Mouse (Mus musculus) duodenum, adult 2 months (tissue): ENCODE measurements around the gene St6galnac3. TPM values are rescaled to one million over a fixed set of nuclear protein-coding genes. Genes with fewer than 3 reads are reported as not detected.

Source experiments
- polyA plus RNA-seq: library from polyadenylated mRNA; depleted of rRNA; stranded (reverse); fragments of >200 nt; gene quantifications from 2 replicates; pipeline ENCODE4 v1.2.3, GENCODE M21; 2012; ENCODE audit warnings: low replicate concordance; rRNA removed

St6galnac3 gene
- polyA plus RNA-seq: 0.13 and 0.26 TPM in 2 replicates

GRCm38 (mm10) chr3:153724701-153725668 is at the start of gene St6galnac3:
TSS of gene St6galnac3 (minus strand) at chr3:153725174.

Other genes with a start within 250 kb of the St6galnac3 start
- not detected in 2 replicates for gene Asb17, start 119.0 kb upstream of the St6galnac3 start, polyA plus RNA-seq
- 0.04 TPM in 1 of 2 replicates, not detected in the other for gene Msh4, start 181.0 kb upstream of the St6galnac3 start, polyA plus RNA-seq
- 9.5 and 13.7 TPM in 2 replicates for gene Rabggtb, start 187.8 kb upstream of the St6galnac3 start, polyA plus RNA-seq
- 17.7 and 19.1 TPM in 2 replicates for gene Acadm, start 219.5 kb upstream of the St6galnac3 start, polyA plus RNA-seq
- 0.12 and 0.20 TPM in 2 replicates for gene Slc44a5, start 248.3 kb upstream of the St6galnac3 start, polyA plus RNA-seq